Mouse (Mus musculus): ENCODE measurements around the gene Ovol1. TPM values are rescaled to one million over a fixed set of nuclear protein-coding genes. Genes with fewer than 3 reads are reported as not detected.

Gene Ovol1
- total and polyA plus RNA-seq, 2 experiments from 2014 or later = 0.05 TPM; not detected in 1

DNA sequence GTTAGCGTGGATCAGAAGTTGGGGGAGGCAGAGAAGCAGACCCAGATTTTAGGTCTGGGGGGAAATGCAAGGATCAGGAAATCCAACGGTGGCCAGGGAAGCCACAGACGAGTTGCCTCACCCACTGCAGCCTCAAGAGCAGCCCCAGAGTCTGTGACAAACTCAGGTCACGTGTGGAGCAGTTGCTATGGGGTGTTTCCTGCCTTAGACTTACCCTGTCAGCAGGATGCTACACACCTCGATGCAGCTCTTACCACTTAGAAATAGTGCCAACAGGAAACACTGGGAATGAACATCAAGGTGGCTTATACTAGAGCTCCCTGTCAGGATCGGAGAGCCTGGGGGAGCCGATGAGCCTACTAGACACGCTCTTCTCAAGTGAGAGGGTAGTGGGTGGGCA, 27.9 kb downstream of the Ovol1 start:
- Histone ChIP-seq H3K9ac (replicated peaks; ENCODE audit: low read depth, low read length) (no peak overlapping the region), H3K9me3 (replicated peaks; ENCODE audit: control insufficient read depth, low read length) (no peaks in the 10 kb centered on the region), H3K4me1 (ENCODE audit: control insufficient read depth, insufficient read depth) (peaks cover 3% of the 10 kb centered on the region; the same call in 1 of the 2 replicates), H3K27ac (ENCODE audit: low read depth) (no peak overlapping the region), H3K36me3 (replicated peaks; ENCODE audit: control insufficient read depth, insufficient read depth, low read length) (no peaks in the 10 kb centered on the region), H3K4me2 (ENCODE audit: low read depth, low read length) (no peak overlapping the region), H3K27me3 (ENCODE audit: control insufficient read depth, insufficient read depth, low read length) (no peaks in the 10 kb centered on the region), H3K4me3 (ENCODE audit: low read depth, low read length) (no peak overlapping the region)
- WGBS = 55% methylated on average over 8 of the region's 8 CpGs
- ATAC-seq (ENCODE audit: insufficient read depth, low read depth) (no peak), DNase-seq (ENCODE audit: low spot score) (no peak)
- TF ChIP-seq CTCF (IDR thresholded peaks at IDR 0.05; ENCODE audit: low read depth) (no peak), EP300 (IDR thresholded peaks at IDR 0.05; ENCODE audit: low read depth) (no peak)

DNA sequence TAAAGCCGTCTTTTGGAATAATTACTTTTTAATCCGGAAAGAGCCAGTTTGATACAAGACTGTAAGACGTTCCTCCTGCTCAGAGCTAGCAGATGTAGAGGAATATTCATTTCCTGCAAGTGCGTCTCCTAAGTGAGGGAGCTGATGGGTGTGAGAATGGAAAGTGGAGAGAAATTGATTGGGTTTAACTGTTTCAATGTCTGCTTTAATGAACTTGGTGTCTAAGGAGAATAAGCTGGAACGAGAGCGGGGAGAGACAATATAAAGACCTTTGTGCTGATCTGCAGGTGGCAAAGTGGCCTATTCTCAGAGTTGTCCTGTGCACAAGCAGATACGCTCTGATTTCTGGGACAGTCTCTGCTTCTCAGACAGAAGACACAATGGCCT, 30.3 kb downstream of the Ovol1 start:
- H3K36me3 ChIP-seq (replicated peaks; ENCODE audit: control insufficient read depth, insufficient read depth, low read length) = no peaks in the 10 kb centered on the region
- H3K4me3 ChIP-seq (ENCODE audit: low read depth, low read length) = no peak overlapping the region
- no peak for DNase-seq (ENCODE audit: low spot score)
- H3K4me2 ChIP-seq (ENCODE audit: low read depth, low read length) = no peak overlapping the region
- 69% methylated on average over 7 of the region's 7 CpGs for WGBS
- peaks cover 3% of the 10 kb centered on the region; the same call in 1 of the 2 replicates for H3K4me1 ChIP-seq (ENCODE audit: control insufficient read depth, insufficient read depth)
- no peaks in the 10 kb centered on the region for H3K9me3 ChIP-seq (replicated peaks; ENCODE audit: control insufficient read depth, low read length)
- no peak overlapping the region for H3K27ac ChIP-seq (ENCODE audit: low read depth)
- TF ChIP-seq EP300 (IDR thresholded peaks at IDR 0.05; ENCODE audit: low read depth) (no peak), CTCF (IDR thresholded peaks at IDR 0.05; ENCODE audit: low read depth) (no peak)
- no peaks in the 10 kb centered on the region for H3K27me3 ChIP-seq (ENCODE audit: control insufficient read depth, insufficient read depth, low read length)
- H3K9ac ChIP-seq (replicated peaks; ENCODE audit: low read depth, low read length) = 0 out of 2 replicates have a peak overlapping the region, but pooled peaks have one; percentile 30
- ATAC-seq (ENCODE audit: insufficient read depth, low read depth) = no peak

DNA sequence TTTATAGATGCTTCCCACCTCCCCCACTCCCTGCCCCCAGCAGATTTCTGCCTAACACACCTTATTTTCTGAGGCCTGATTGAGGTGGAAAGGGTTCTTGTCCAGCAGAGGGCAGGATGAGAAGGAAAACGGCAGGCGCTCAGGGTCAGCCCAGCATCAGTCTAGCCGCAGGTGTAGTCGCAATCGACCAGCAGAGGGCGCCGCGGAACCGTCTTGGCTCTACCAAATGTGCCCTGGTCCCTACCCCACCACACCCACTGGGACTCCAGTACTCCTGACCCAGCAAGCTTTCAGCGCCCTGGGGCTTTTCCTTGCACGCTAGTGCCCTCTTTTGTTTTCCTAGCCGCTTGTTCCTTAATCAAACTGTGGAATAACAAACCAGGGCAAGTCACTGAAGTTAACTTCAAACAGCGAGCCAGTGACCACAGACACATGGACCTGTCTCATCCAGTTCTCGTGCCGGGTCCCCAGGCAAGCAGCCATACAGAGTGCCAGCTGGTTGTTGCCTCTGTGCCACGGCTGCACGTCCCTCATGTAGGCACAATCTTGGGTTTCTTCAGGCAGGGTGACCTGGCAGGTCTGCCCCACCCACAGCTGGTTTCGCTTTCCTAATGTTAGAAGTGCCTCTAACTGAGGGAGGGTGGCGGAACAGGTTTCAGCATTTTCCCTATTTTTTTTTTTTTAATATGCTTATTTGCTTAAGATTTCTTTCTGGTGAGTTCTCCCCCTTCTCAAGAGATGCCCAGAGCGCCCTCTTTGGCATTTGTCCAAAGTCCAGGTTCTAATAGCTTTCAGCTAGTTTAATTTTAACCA, 30.9 kb downstream of the Ovol1 start:
- Histone ChIP-seq H3K4me3 (ENCODE audit: low read depth, low read length) (peak overlapping the region; percentile 31), H3K9ac (replicated peaks; ENCODE audit: low read depth, low read length) (0 out of 2 replicates have a peak overlapping the region, but pooled peaks have one; percentile 30), H3K9me3 (replicated peaks; ENCODE audit: control insufficient read depth, low read length) (no peaks in the 10 kb centered on the region), H3K27ac (ENCODE audit: low read depth) (no peak overlapping the region), H3K4me2 (ENCODE audit: low read depth, low read length) (peak overlapping the region; percentile 57), H3K4me1 (ENCODE audit: control insufficient read depth, insufficient read depth) (peaks cover 3% of the 10 kb centered on the region; the same call in 1 of the 2 replicates), H3K27me3 (ENCODE audit: control insufficient read depth, insufficient read depth, low read length) (no peaks in the 10 kb centered on the region), H3K36me3 (replicated peaks; ENCODE audit: control insufficient read depth, insufficient read depth, low read length) (no peaks in the 10 kb centered on the region)
- peak; percentile 99 for ATAC-seq (ENCODE audit: insufficient read depth, low read depth)
- no peak for TF ChIP-seq EP300 (IDR thresholded peaks at IDR 0.05; ENCODE audit: low read depth)
- peak; percentile 99 for TF ChIP-seq CTCF (IDR thresholded peaks at IDR 0.05; ENCODE audit: low read depth)
- DNase-seq (ENCODE audit: low spot score) = peak; percentile 84
- 17% methylated on average over 20 of the region's 20 CpGs for WGBS

- ATAC-seq (ENCODE audit: insufficient read depth, low read depth) = no peak
- H3K36me3 ChIP-seq (replicated peaks; ENCODE audit: control insufficient read depth, insufficient read depth, low read length) = no peaks in the 10 kb centered on the region
- H3K4me1 ChIP-seq (ENCODE audit: control insufficient read depth, insufficient read depth) = peaks cover 3% of the 10 kb centered on the region; the same call in 1 of the 2 replicates
- no peak overlapping the region for H3K9ac ChIP-seq (replicated peaks; ENCODE audit: low read depth, low read length)
- TF ChIP-seq EP300 (IDR thresholded peaks at IDR 0.05; ENCODE audit: low read depth) (no peak), CTCF (IDR thresholded peaks at IDR 0.05; ENCODE audit: low read depth) (no peak)
- no peaks in the 10 kb centered on the region for H3K9me3 ChIP-seq (replicated peaks; ENCODE audit: control insufficient read depth, low read length)
- no peak for DNase-seq (ENCODE audit: low spot score)
- no peak overlapping the region for H3K4me2 ChIP-seq (ENCODE audit: low read depth, low read length)
- no peak overlapping the region for H3K27ac ChIP-seq (ENCODE audit: low read depth)
- 60% methylated on average over 5 of the region's 5 CpGs for WGBS
- H3K4me3 ChIP-seq (ENCODE audit: low read depth, low read length) = no peak overlapping the region
- H3K27me3 ChIP-seq (ENCODE audit: control insufficient read depth, insufficient read depth, low read length) = no peaks in the 10 kb centered on the region
Measured at GRCm38 (mm10) chr19:5525204-5525603, 35.2 kb downstream of the Ovol1 start.

- Histone ChIP-seq H3K27me3 (ENCODE audit: control insufficient read depth, insufficient read depth, low read length) (no peaks in the 10 kb centered on the region), H3K9me3 (replicated peaks; ENCODE audit: control insufficient read depth, low read length) (no peaks in the 10 kb centered on the region), H3K4me1 (ENCODE audit: control insufficient read depth, insufficient read depth) (no peaks in the 10 kb centered on the region), H3K9ac (replicated peaks; ENCODE audit: low read depth, low read length) (no peak overlapping the region), H3K27ac (ENCODE audit: low read depth) (no peak overlapping the region), H3K4me2 (ENCODE audit: low read depth, low read length) (no peak overlapping the region), H3K4me3 (ENCODE audit: low read depth, low read length) (no peak overlapping the region), H3K36me3 (replicated peaks; ENCODE audit: control insufficient read depth, insufficient read depth, low read length) (no peaks in the 10 kb centered on the region)
- DNase-seq (ENCODE audit: low spot score) (no peak), ATAC-seq (ENCODE audit: insufficient read depth, low read depth) (no peak)
- 86% methylated on average over 3 of the region's 3 CpGs for WGBS
- TF ChIP-seq EP300 (IDR thresholded peaks at IDR 0.05; ENCODE audit: low read depth) = no peak
- TF ChIP-seq CTCF (IDR thresholded peaks at IDR 0.05; ENCODE audit: low read depth) = no peak
Measured at GRCm38 (mm10) chr19:5518721-5519120, 41.7 kb downstream of the Ovol1 start.
